Mouse (Mus musculus) cerebellum, adult (tissue): ENCODE measurements around the gene Tcaf1.

Experiments
- ATAC-seq: cut with Nextera tagmentation; 2 replicates; pipeline ENCODE4 v1.9.2; 2017; ENCODE audit warnings: mild to moderate bottlenecking, moderate library complexity, mixed read lengths; ENCODE audit not compliant: insufficient number of reproducible peaks, low FRiP score, low TSS enrichment

The Tcaf1 gene

GRCm38 (mm10) chr6:42709291-42710211 lies at the start of gene Tcaf1:
Gene Tcaf1 (minus strand): TSS chr6:42710088.
- peak; percentile 99 for ATAC-seq

- no peak for ATAC-seq
Measured at GRCm38 (mm10) chr6:42756104-42756503, 46.2 kb upstream of the Tcaf1 start, which contains the start of gene Olfr38. Gene Olfr38 (plus strand): TSS chr6:42756404.

- no peak for ATAC-seq
Measured at GRCm38 (mm10) chr6:42747846-42748245, 38.0 kb upstream of the Tcaf1 start.

- ATAC-seq, result no peak
Measured at GRCm38 (mm10) chr6:42742303-42742702, 32.4 kb upstream of the Tcaf1 start.

GRCm38 (mm10) chr6:42739071-42739470 lies 29.2 kb upstream of the Tcaf1 start, which contains the start of gene Olfr453:
Gene Olfr453 (plus strand): TSS chr6:42739371.
- ATAC-seq, result no peak

- no peak for ATAC-seq
Measured at GRCm38 (mm10) chr6:42717973-42718372, 8.1 kb upstream of the Tcaf1 start.

- no peak for ATAC-seq
Measured at GRCm38 (mm10) chr6:42714668-42715067, 4.8 kb upstream of the Tcaf1 start.

- ATAC-seq, result peak; percentile 94
Measured at GRCm38 (mm10) chr6:42692517-42693190, 17.2 kb downstream of the Tcaf1 start.

- ATAC-seq, result peak; percentile 87
Measured at GRCm38 (mm10) chr6:42692154-42692516, 17.8 kb downstream of the Tcaf1 start.

GRCm38 (mm10) chr6:42689761-42690160 lies 20.1 kb downstream of the Tcaf1 start:
- ATAC-seq, result no peak

GRCm38 (mm10) chr6:42687907-42688306 lies 22.0 kb downstream of the Tcaf1 start:
- no peak for ATAC-seq

GRCm38 (mm10) chr6:42680077-42680476 lies 29.8 kb downstream of the Tcaf1 start:
- ATAC-seq, result no peak

- no peak for ATAC-seq
Measured at GRCm38 (mm10) chr6:42676011-42676410, 33.9 kb downstream of the Tcaf1 start.

GRCm38 (mm10) chr6:42671767-42672166 lies 38.1 kb downstream of the Tcaf1 start:
- no peak for ATAC-seq

- ATAC-seq, result no peak
Measured at GRCm38 (mm10) chr6:42667722-42668121, 42.2 kb downstream of the Tcaf1 start.

GRCm38 (mm10) chr6:42661739-42662138 lies 48.1 kb downstream of the Tcaf1 start:
- no peak for ATAC-seq

- ATAC-seq, result peak; percentile 96
Measured at GRCm38 (mm10) chr6:42644912-42645549, 64.9 kb downstream of the Tcaf1 start, which contains the start of gene Tcaf2. Gene Tcaf2 (minus strand): TSS chr6:42645254.

- no peak for ATAC-seq
Measured at GRCm38 (mm10) chr6:42634393-42634792, 75.5 kb downstream of the Tcaf1 start.

- ATAC-seq, result no peak
Measured at GRCm38 (mm10) chr6:42631395-42631794, 78.5 kb downstream of the Tcaf1 start.
